Mouse (Mus musculus) spleen, adult 18-20 months (tissue): Measurements from ENCODE around the gene Prpsap1.
"Not testable (repeated sequence)": the region's sequence is repeated elsewhere in the genome, so short reads cannot be mapped to it uniquely, and the experiment has no call there.

ENCODE experiments used
- DNase-seq, 2 experiments: peaks; one replicate each; pipeline ENCODE4 v3.0.0; 2022; ENCODE audit warnings: mixed read lengths in 2 of 2

Gene Prpsap1

GRCm38 (mm10) chr11:116426852-116427575 lies 67.0 kb downstream of the Prpsap1 start:
- DNase-seq, result no peak

DNA sequence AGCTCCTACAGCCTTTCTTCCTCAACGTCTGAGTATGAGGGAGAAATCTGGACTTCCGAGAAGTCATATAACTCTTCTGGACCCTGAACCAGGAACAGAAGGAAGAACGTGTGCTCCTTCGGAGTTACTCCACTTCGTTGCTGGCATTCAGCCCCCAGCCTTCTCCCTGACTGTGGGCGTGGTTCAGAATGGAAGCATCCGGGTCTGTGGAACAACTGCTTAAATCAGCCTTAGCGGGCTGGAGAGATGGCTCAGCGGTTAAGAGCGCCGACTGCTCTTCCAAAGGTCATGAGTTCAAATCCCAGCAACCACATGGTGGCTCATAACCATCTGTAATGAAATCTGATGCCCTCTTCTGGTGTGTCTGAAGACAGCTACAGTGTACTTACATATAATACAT lies 67.7 kb downstream of the Prpsap1 start:
- not testable (repeated sequence) for DNase-seq

GRCm38 (mm10) chr11:116424621-116425407 lies 69.2 kb downstream of the Prpsap1 start:
- DNase-seq, result no peak

- DNase-seq, result peak; percentile 68 to 73
These were observed 70.0 kb downstream of the Prpsap1 start for GRCm38 (mm10) chr11:116423782-116424620.

DNA sequence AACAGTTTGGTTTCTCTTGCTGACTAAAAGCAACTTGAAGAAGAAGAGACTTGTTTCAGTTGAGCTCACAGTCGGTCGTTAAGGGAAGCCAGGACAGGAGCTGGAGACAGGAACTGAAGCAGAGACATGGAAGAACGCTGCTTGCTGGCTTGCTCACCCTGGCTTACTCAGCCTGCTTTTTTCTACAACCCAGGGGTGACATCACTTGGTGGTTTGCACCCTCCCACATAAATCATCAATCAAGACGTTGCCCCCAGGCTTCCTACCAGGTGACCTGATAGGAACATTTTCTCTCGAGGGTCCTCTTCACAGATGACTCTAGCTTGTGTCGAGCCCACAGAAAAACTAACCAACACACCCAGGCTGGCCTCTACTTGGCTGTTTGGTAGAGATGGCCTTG lies 70.8 kb downstream of the Prpsap1 start:
- no peak for DNase-seq

DNA sequence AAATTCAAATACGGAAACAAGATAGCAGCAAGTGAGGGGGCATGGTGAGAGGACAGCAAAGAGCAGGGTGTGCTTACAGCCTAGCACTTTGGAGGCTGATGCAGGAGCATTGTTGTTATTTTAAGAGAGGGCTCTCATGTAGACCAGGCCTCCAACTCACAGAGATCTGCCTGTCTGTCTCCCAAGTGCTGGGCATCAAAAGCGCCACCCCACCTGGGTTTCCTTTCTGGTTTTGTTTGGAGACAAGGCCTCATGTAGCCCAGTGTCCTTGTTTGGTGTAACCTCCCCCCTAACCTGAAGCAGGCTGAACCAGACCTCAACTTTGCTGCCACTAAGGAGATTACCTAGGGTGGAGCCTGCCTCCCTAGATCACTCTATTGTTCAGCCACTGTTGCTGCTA lies 71.4 kb downstream of the Prpsap1 start:
- DNase-seq, result no peak

DNA sequence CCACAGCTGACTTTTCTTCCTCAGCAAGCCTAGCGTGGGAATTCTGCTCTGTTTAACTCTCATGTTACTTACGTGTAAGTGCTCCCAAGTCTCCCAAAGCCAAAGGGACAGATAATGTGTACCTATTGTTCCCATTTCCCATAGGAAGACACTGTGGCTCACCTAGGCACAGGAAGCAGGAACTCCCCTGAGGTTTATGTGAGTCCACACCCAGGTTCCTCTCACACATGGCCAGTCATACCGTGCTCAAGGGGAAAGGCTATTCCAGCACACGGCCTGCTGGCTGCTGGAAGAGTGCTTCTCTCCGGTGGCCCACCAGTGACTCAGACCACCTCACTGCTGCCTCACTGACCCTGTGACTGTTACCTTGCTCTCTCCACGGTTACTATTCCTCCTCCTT lies 72.9 kb downstream of the Prpsap1 start:
- DNase-seq, result no peak
